Mouse (Mus musculus) midbrain, postnatal 0 days (tissue): ENCODE data around the gene Itgav. TPM values are rescaled to one million over a fixed set of nuclear protein-coding genes. Genes with fewer than 3 reads are reported as not detected.

ENCODE experiments used
- ATAC-seq: fragments of 200-750 bp; cut with Nextera tagmentation; 2 replicates; pipeline ENCODE4 v1.8.0; 2017; ENCODE audit warnings: moderate number of reproducible peaks, mild to moderate bottlenecking, moderate TSS enrichment, moderate library complexity; ENCODE audit not compliant: low FRiP score
- DNase-seq: peaks from one replicate; pipeline ENCODE4 v3.0.0-alpha.2; 2015; ENCODE audit warnings: low spot score
- H3K27ac ChIP-seq: fragments of 300-500 bp; sonication (generic); 2 replicates; pipeline ENCODE4 v1.5.1; 2014; ENCODE audit warnings: low read depth, mild to moderate bottlenecking, low read length, mixed read lengths
- H3K27me3 ChIP-seq: fragments of 300-500 bp; sonication (generic); 2 replicates; pipeline ENCODE4 v1.6.1; 2014; ENCODE audit warnings: low read length, control low read depth, mixed read lengths; ENCODE audit not compliant: insufficient read depth
- H3K36me3 ChIP-seq: fragments of 300-500 bp; sonication (generic); 2 replicates; pipeline ENCODE4 v1.6.1; 2014; ENCODE audit warnings: low read length, control low read depth, mixed read lengths; ENCODE audit not compliant: insufficient read depth
- H3K4me1 ChIP-seq: fragments of 300-500 bp; sonication (generic); 2 replicates; pipeline ENCODE4 v1.6.1; 2014; ENCODE audit warnings: mild to moderate bottlenecking, control low read depth, antibody characterized with exemption, low read length, mixed read lengths; ENCODE audit not compliant: insufficient read depth
- H3K4me2 ChIP-seq: fragments of 300-500 bp; sonication (generic); 2 replicates; pipeline ENCODE4 v1.6.1; 2014; ENCODE audit warnings: low read depth, mild to moderate bottlenecking, low read length, mixed read lengths; ENCODE audit not compliant: poor library complexity, severe bottlenecking
- H3K4me3 ChIP-seq: fragments of 300-500 bp; sonication (generic); 2 replicates; pipeline ENCODE4 v1.5.1; 2014; ENCODE audit warnings: low read depth, mild to moderate bottlenecking, low read length, moderate library complexity
- H3K9ac ChIP-seq: fragments of 300-500 bp; sonication (generic); replicated peaks from 2 replicates; pipeline ENCODE4 v1.6.1; 2014; ENCODE audit warnings: mild to moderate bottlenecking, low read length, moderate library complexity, mixed read lengths; ENCODE audit not compliant: poor library complexity, severe bottlenecking
- H3K9me3 ChIP-seq: fragments of 300-500 bp; sonication (generic); 2 replicates; pipeline ENCODE4 v1.6.1; 2016; ENCODE audit warnings: low read length, control low read depth
- CTCF ChIP-seq: IDR thresholded peaks from 2 replicates; pipeline ENCODE4 v1.5.1; 2016; ENCODE audit warnings: antibody characterized with exemption, mild to moderate bottlenecking
- WGBS: fragments of 180-500 bp; shearing (Covaris S2); extraction: QIAGEN DNeasy Blood & Tissue Kit; methylation state at CpG from one replicate; pipeline ENCODE4 v1.1.7; 2014; 5-methylcytosine and 5-hydroxymethylcytosine counted together
- polyA plus RNA-seq: library from polyadenylated mRNA; unstranded; fragments of >200 nt; fragmentation: Nextera tagmentation; extraction: Ambion mirVana; gene quantifications from 2 replicates; pipeline ENCODE4 v1.2.1, GENCODE M21; 2015
- total RNA-seq: library from RNA; depleted of rRNA; stranded (reverse); fragments of >200 nt; gene quantifications from 2 replicates; pipeline ENCODE4 v1.2.3, GENCODE M21; 2014

Gene Itgav
- total and polyA plus RNA-seq, 2 experiments from 2014 or later: 30.7 to 30.8 TPM

- Histone ChIP-seq H3K9ac (no peak overlapping the region), H3K4me3 (no peak overlapping the region), H3K27me3 (no peaks in the 10 kb centered on the region), H3K27ac (no peak overlapping the region), H3K4me2 (no peak overlapping the region), H3K4me1 (no peaks in the 10 kb centered on the region), H3K36me3 (no peaks in the 10 kb centered on the region), H3K9me3 (no peaks in the 10 kb centered on the region)
- DNase-seq (no peak), ATAC-seq (no peak)
- 94% methylated on average over 4 of the region's 4 CpGs for WGBS
- TF ChIP-seq CTCF: no peak
Observed at GRCm38 (mm10) chr2:83718341-83718740, 5.9 kb upstream of the Itgav start.

DNA sequence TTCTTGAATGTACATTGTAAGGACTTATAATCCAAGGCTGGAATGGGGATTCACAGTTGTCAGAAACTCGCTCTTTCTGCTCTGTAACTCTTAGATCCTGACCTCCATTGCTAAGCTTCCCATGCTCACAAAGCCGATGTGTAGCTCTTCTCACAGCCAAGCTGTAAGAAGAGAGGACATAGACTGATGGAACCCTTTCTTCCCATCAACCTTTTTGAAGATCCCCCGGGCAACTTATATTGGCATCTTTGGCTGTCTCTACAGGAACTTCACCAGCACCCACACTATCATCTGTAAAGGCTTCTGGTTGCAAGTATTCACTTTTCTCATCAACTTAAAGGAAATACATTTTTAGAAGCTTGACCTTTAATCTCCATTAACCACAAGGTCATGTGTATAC, 2.6 kb upstream of the Itgav start:
- no peaks in the 10 kb centered on the region for H3K4me1 ChIP-seq
- peaks cover 4% of the 10 kb centered on the region; the same call in 1 of the 2 replicates for H3K27me3 ChIP-seq
- H3K27ac ChIP-seq: no peak overlapping the region
- H3K9me3 ChIP-seq: no peaks in the 10 kb centered on the region
- H3K4me3 ChIP-seq: no peak overlapping the region
- no peak for TF ChIP-seq CTCF
- ATAC-seq (no peak), DNase-seq (no peak)
- H3K4me2 ChIP-seq: no peak overlapping the region
- no peaks in the 10 kb centered on the region for H3K36me3 ChIP-seq
- no peak overlapping the region for H3K9ac ChIP-seq
- WGBS: 91% methylated on average over 3 of the region's 3 CpGs

GRCm38 (mm10) chr2:83722936-83723335, 1.3 kb upstream of the Itgav start:
- TF ChIP-seq CTCF: no peak
- no peak overlapping the region for H3K9ac ChIP-seq
- DNase-seq (no peak), ATAC-seq (no peak)
- H3K4me3 ChIP-seq: no peak overlapping the region
- H3K36me3 ChIP-seq: no peaks in the 10 kb centered on the region
- H3K4me1 ChIP-seq: no peaks in the 10 kb centered on the region
- H3K27me3 ChIP-seq: peaks cover 4% of the 10 kb centered on the region; the same call in 1 of the 2 replicates
- no peak overlapping the region for H3K27ac ChIP-seq
- H3K9me3 ChIP-seq: no peaks in the 10 kb centered on the region
- H3K4me2 ChIP-seq: no peak overlapping the region

- H3K4me2 ChIP-seq: peak overlapping the region; percentile 66
- no peaks in the 10 kb centered on the region for H3K4me1 ChIP-seq
- 46% methylated on average over 2 of the region's 2 CpGs for WGBS
- no peak overlapping the region for H3K27ac ChIP-seq
- H3K9me3 ChIP-seq: no peaks in the 10 kb centered on the region
- ATAC-seq (no peak), DNase-seq (no peak)
- H3K9ac ChIP-seq: no peak overlapping the region
- H3K27me3 ChIP-seq: peaks cover 4% of the 10 kb centered on the region; the same call in 1 of the 2 replicates
- no peaks in the 10 kb centered on the region for H3K36me3 ChIP-seq
- H3K4me3 ChIP-seq: no peak overlapping the region; the same call in 1 of the 2 replicates
- no peak for TF ChIP-seq CTCF
Observed at GRCm38 (mm10) chr2:83723346-83723745, 851 bp upstream of the Itgav start.

DNA sequence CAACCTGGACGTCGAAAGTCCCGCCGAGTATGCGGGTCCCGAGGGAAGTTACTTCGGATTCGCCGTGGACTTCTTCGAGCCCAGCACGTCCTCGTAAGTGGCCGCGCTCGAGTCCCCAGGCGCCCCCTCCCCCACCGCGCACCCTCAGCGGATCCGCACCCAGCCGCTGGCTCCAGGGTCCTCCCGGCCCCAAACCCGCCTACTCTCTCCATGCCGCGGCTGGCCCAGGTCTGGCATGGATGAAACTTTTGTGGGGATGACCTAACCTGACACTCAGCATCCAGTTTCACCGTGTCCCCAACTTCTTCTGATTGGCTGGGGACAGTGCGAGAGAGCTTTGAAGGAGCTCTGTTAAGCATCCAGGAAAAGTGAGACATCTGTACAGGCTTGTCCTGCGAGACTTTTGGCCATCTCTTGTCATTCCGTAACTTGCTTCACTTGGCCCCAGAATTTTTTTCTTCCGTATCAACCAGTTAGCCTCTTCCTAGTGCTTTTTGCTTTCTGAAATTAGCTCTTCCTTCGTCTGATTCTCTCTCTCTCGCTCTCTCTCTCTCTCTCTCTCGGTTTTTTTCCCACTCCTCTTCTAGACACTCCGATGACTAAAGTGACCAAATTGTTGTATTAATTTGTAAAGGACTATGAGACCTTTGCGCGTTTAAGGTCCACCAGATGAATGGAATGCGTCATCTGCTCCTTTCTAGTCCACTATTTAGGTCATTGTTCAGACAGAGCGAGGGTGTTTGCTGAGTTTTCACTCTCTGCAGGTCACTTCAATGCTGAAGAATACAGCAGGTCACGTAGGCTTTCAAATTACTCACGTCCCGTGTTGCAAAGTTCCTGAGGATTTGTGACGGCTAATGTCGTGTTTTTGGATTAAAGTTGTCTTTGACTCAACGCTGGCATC, 882 bp downstream of the Itgav start:
- Histone ChIP-seq H3K9me3 (no peaks in the 10 kb centered on the region), H3K4me3 (peak overlapping the region; percentile 84), H3K36me3 (no peaks in the 10 kb centered on the region), H3K27me3 (peaks cover 4% of the 10 kb centered on the region; the same call in 1 of the 2 replicates), H3K4me2 (peak overlapping the region; percentile 66), H3K9ac (peak overlapping the region; percentile 67), H3K27ac (peak overlapping the region; percentile 73), H3K4me1 (no peaks in the 10 kb centered on the region)
- 3% methylated on average over 44 of the region's 44 CpGs for WGBS
- DNase-seq (no peak), ATAC-seq (peak; percentile 73)
- no peak for TF ChIP-seq CTCF

DNA sequence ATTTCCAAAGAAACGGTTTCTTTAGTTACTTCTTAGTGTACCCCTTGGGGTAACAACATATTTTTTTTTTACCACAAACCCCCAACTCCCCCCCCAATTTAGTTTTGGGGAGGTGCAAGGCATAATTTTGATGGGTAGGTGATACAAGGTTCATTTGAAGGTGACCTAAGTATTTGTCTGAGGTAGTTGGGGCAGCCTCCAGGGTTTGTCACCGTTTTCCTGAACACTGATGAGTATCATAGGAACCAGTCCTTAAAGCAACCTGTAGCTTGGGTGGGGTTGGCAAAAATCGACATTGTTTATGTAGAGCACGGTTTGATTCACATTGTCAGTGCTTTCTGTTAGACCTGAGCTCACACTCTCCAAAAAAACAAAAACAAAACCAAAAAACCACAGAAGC, 1.6 kb downstream of the Itgav start:
- 69% methylated on average over 4 of the region's 4 CpGs for WGBS
- H3K4me1 ChIP-seq: no peaks in the 10 kb centered on the region
- peak overlapping the region; percentile 84; the same call in 1 of the 2 replicates for H3K4me3 ChIP-seq
- no peak for ATAC-seq
- TF ChIP-seq CTCF: no peak
- H3K4me2 ChIP-seq: peak overlapping the region; percentile 66; the same call in 1 of the 2 replicates
- no peaks in the 10 kb centered on the region for H3K36me3 ChIP-seq
- H3K9me3 ChIP-seq: no peaks in the 10 kb centered on the region
- no peak overlapping the region for H3K9ac ChIP-seq
- peaks cover 4% of the 10 kb centered on the region; the same call in 1 of the 2 replicates for H3K27me3 ChIP-seq
- no peak overlapping the region for H3K27ac ChIP-seq
- DNase-seq: no peak
